Mouse (Mus musculus): ENCODE measurements around the gene Zfp706.

The Zfp706 gene

GRCm38 (mm10) chr15:37007233-37007958 is at the start of gene Zfp706:
Gene Zfp706 (minus strand): TSS chr15:37007773.
- peak; percentile 98 for DNase-seq (ENCODE audit: low read depth, low spot score)

- no peak for DNase-seq (ENCODE audit: low read depth, low spot score)
Observed at GRCm38 (mm10) chr15:37054582-37054981, 47.0 kb upstream of the Zfp706 start.

DNA sequence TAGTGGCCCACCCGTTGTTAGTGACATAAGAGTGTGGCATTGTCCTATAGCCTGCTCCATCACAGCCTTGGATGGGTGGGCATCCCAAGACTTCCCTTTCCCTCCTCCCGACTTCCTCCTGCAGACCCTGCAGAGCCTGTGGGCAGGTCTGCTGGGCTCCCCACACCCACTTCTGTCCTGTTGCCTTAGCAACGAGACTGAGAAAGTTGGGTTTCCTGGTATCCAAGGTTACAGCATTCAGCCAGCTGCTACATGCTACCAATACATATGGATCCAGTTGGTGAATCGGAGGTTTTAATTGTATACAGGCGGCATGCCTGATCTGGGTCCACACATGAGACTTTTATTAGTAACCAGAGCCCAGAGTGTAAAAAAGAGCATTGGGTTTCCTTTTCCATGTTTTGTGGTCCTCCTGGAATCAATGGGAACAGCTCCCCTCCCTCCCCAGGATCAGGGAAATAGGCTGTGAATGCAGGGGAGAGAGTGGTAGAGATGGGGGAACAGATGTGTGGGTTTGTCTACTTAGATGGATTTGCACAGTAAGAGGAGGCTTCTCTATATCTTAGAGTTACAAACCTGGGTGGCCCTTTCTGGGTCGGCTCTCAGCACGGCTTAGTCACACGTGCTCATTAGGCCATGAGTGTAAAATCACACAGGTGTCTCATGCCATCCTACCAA is 45.7 kb upstream of the Zfp706 start:
- no peak for DNase-seq (ENCODE audit: low read depth, low spot score)

- DNase-seq (ENCODE audit: low read depth, low spot score) = no peak
Observed at GRCm38 (mm10) chr15:37047403-37047802, 39.8 kb upstream of the Zfp706 start.

DNA sequence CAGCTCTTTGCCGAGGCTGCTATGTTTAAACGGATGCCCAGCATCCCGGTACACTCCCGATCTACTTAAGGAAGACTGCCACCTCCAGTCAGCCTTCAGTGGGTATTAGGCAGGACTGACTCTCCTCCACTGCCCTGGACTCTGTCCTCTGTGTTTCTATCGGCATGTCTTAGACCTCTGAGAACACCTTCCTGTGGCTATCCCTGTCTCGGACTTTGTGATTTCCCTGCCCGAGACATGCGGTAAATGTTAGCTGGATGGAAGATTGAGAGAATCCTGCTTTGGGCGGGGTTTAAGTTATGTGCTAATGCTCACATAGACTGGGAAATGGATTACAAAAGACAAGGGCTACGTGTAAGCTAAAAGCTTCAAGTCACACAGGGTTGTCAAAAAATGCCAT is 39.0 kb upstream of the Zfp706 start:
- DNase-seq (ENCODE audit: low read depth, low spot score) = no peak

GRCm38 (mm10) chr15:37046131-37046530 is 38.6 kb upstream of the Zfp706 start:
- no peak for DNase-seq (ENCODE audit: low read depth, low spot score)

- DNase-seq (ENCODE audit: low read depth, low spot score) = no peak
Observed at GRCm38 (mm10) chr15:37045456-37045855, 37.9 kb upstream of the Zfp706 start.

- DNase-seq (ENCODE audit: low read depth, low spot score) = no peak
Observed at GRCm38 (mm10) chr15:37042559-37042958, 35.0 kb upstream of the Zfp706 start.

- DNase-seq (ENCODE audit: low read depth, low spot score) = no peak
Observed at GRCm38 (mm10) chr15:37041214-37041613, 33.6 kb upstream of the Zfp706 start.

DNA sequence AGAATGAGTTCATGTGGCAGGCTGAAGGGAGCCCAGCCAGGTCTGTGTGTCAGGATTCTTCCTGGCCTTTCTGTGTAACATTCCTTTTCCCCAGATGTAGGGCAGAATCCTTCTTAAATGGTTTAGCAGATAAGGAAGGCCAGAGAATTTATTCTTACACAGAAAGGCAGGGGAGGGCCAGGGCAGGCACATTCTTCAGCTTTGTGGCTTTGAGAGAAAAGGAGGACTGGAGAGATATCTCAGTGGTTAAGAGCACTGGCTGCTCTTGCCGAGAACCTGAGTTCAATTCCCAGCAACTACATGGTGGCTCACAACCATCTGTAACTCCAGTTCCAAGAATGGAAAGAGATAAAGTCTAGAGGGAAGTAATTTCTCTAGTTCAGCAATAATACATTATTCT is 31.1 kb upstream of the Zfp706 start:
- DNase-seq (ENCODE audit: low read depth, low spot score) = no peak

GRCm38 (mm10) chr15:37037704-37038103 is 30.1 kb upstream of the Zfp706 start:
- no peak for DNase-seq (ENCODE audit: low read depth, low spot score)

GRCm38 (mm10) chr15:37036481-37037156 is 29.0 kb upstream of the Zfp706 start:
- no peak for DNase-seq (ENCODE audit: low read depth, low spot score)

DNA sequence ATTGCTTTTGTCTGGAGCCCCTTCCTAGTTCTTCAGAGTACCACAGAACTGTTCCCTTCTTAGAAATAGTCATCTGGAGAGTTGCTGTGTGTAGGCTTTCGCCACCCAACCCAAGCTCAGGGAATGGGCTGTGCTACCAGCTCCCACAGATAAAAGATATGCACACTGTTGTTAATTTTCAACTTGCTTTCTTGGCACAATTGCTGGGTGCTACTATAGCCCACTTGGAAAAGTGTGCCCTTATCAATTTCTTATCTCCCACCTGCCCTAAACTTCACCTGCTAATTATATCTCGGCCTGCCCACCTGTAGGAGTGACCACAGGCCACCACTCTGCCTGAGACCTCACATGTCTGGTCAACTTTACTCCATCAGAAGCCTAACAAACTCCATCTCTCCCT is 26.6 kb upstream of the Zfp706 start:
- no peak for DNase-seq (ENCODE audit: low read depth, low spot score)

DNA sequence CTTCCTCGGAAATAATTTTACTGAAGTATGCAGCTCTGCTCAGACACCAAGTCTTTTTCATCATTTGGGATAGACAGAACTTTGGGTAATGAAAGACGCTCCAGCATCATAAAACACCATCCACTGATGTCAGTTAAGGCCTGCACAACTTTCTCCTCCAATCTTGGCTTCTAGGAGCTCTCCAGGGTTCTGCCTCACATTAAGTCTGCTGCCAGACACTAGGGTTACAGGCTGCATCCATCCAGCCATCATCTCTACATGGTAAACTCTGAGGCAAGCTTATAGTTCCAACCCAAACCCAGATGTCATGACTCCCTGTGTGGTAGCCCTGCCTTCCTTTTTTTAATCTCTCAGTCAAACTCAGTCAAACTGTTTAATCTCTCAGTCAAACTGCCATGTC is 25.9 kb upstream of the Zfp706 start:
- no peak for DNase-seq (ENCODE audit: low read depth, low spot score)

DNA sequence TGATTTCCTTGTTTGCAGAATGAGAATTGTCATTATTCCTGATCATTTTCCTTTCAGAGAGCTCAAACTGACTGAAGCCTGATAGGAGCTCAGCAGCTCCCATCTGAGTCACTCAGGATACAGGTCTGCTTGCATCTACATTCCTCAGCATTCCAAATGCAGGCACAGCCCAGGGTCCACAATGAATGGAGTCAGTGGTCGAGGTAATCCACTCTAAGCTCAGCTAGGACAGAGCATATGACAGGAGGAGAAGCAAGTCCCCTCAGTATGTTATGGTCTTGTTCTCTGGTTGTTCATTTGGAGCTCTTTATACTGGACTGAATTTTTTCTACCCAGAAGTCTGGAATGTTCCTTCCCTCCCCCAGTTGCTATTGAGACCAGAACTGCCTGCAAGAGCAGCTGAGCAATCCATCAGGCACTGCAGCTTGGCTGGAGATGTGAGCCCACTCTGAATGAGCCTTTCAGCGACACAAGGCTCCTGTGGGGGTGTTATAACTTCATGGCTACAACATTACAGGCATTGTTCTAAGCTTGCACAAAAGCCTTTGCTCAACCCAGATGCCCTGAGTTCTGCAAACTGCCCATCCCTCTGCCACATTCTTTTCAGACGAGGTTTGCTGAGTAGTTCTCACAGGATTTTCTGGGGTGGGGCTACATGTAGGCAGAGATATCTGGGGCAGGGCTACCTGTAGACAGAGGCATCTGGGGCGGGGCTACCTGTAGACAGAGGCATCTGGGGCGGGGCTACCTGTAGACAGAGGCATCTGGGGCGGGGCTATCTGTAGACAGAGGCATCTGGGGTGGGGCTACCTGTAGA is 24.0 kb upstream of the Zfp706 start:
- DNase-seq (ENCODE audit: low read depth, low spot score) = no peak

- no peak for DNase-seq (ENCODE audit: low read depth, low spot score)
Observed at GRCm38 (mm10) chr15:37030929-37031328, 23.4 kb upstream of the Zfp706 start.

- DNase-seq (ENCODE audit: low read depth, low spot score) = no peak
Observed at GRCm38 (mm10) chr15:37027956-37028355, 20.4 kb upstream of the Zfp706 start.

DNA sequence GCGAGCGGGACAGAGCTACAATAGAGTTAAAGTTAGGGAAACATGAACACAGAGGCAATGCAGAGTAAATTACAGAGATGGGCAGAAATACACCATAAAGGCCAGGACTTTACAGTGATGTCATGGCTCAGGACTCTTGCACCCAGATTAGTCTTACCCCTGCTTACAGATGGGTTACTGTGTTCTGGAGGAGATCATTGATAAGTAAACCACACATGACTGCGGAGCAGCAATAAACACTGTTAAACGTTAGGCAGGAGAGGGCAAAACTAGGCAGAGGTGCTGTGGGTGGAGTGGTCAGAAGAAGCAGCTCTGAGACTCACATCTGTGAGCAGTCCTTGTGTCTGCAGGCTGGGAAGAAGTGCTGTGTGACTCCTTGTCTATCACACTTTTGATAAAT is 18.9 kb upstream of the Zfp706 start:
- DNase-seq (ENCODE audit: low read depth, low spot score) = no peak

DNA sequence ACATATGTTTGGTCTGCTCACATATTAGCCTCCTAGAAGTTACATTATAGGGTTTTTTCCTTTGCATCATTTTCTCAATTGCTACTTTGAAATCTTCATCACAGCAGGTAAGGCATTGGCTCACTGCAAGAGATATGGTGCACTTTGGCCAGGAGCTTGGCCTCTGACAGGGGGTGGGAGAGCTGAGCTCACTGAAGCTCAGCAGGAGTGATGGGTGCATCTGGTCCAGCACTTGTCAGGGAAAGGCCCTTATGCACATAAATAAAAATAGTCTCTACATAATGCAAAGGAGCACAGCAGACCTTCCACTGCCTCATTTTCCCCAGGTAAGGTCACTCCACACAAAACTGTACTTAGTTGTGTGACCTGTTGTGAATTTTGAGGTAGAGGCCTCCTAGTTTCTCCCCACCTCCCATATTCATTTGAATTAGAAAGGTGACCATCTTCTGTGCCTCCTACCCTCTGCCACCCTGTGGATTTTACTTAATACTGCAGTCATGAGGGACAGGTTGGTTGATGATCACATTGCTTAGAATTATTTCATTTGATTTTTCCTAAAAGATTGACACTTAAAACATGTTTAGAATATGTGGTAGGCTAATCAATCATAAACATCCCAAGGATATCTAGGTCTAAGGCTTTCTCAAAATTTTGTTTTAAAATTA is 13.1 kb upstream of the Zfp706 start:
- DNase-seq (ENCODE audit: low read depth, low spot score) = no peak

DNA sequence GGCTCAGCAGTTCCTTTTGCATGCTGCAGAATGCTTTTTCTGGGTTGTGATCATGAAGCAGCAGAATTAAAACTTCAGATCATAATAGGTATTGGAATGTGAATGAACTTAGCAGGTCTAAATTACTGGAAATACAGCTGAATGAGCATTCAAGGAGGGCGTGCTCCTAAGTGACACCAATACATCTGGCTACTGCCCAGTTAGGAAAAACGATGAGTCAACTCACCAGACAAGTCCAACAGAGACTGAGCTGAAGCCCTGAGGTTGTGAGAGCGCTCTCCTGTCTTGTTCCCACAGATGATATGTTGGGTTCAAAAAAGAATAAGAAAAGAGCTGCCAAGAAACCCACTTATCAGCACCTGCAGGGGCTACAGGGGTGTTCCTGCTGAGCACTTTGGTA is 11.9 kb upstream of the Zfp706 start:
- DNase-seq (ENCODE audit: low read depth, low spot score) = no peak

DNA sequence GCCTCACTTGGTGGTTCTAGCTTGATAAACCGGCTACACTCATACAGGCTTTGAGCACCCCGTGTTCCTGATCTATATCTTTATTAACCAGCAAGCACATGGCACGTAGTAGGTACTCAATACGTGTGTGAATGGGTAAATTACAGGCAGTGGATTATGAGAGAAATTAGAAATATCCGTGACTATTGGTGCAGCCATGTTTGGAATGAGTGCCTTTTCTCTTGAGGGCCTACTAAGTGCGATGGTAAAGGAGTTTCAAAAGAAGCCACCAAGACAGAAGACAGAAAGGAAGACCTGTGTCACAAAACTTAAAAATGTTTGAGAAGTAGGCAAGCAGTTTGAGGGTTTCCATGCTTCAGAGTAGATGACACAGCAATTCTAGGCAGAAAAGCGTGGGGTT is 4.3 kb upstream of the Zfp706 start:
- DNase-seq (ENCODE audit: low read depth, low spot score) = no peak
